Mouse (Mus musculus) NIH3T3 (cell line): ENCODE results near the gene BC049352.
A peak's percentile ranks its signal among the peaks of the same experiment; 100 is the strongest.

Experiments used
- DNase-seq: peaks from one replicate; pipeline ENCODE4 v3.0.0-alpha.2; 2012; ENCODE audit warnings: low read depth

The BC049352 gene

GRCm38 (mm10) chr9:45181770-45182169 lies at the start of gene BC049352:
TSS of gene BC049352 (plus strand) at chr9:45182007.
- no peak for DNase-seq

- peak; percentile 9 for DNase-seq
Measured at GRCm38 (mm10) chr9:45133484-45134310, 48.1 kb upstream of the BC049352 start.

- no peak for DNase-seq
Measured at GRCm38 (mm10) chr9:45136442-45137169, 45.2 kb upstream of the BC049352 start.

- no peak for DNase-seq
Measured at GRCm38 (mm10) chr9:45138191-45139032, 43.4 kb upstream of the BC049352 start, which contains the start of gene Scn4b. TSS of gene Scn4b (plus strand) at chr9:45138395.

- DNase-seq, result no peak
Measured at GRCm38 (mm10) chr9:45139082-45139481, 42.7 kb upstream of the BC049352 start.

- no peak for DNase-seq
Measured at GRCm38 (mm10) chr9:45140945-45141344, 40.9 kb upstream of the BC049352 start.

- no peak for DNase-seq
Measured at GRCm38 (mm10) chr9:45142686-45143085, 39.1 kb upstream of the BC049352 start.

GRCm38 (mm10) chr9:45145533-45146266 lies 36.1 kb upstream of the BC049352 start:
- no peak for DNase-seq

- peak; percentile 57 for DNase-seq
Measured at GRCm38 (mm10) chr9:45146267-45146597, 35.6 kb upstream of the BC049352 start.

- DNase-seq, result no peak
Measured at GRCm38 (mm10) chr9:45150933-45151332, 30.9 kb upstream of the BC049352 start.

GRCm38 (mm10) chr9:45153361-45153760 lies 28.4 kb upstream of the BC049352 start:
- no peak for DNase-seq

GRCm38 (mm10) chr9:45167903-45168302 lies 13.9 kb upstream of the BC049352 start:
- no peak for DNase-seq

GRCm38 (mm10) chr9:45170150-45170549 lies 11.7 kb upstream of the BC049352 start:
- no peak for DNase-seq

GRCm38 (mm10) chr9:45171073-45171610 lies 10.7 kb upstream of the BC049352 start:
- no peak for DNase-seq

GRCm38 (mm10) chr9:45173475-45173874 lies 8.3 kb upstream of the BC049352 start:
- no peak for DNase-seq

- no peak for DNase-seq
Measured at GRCm38 (mm10) chr9:45179282-45179681, 2.5 kb upstream of the BC049352 start.

GRCm38 (mm10) chr9:45182521-45182920 lies 714 bp downstream of the BC049352 start:
- no peak for DNase-seq

- no peak for DNase-seq
Measured at GRCm38 (mm10) chr9:45183266-45183665, 1.5 kb downstream of the BC049352 start.

- DNase-seq, result no peak
Measured at GRCm38 (mm10) chr9:45185250-45185649, 3.4 kb downstream of the BC049352 start.

- DNase-seq, result no peak
Measured at GRCm38 (mm10) chr9:45188570-45189563, 7.1 kb downstream of the BC049352 start.
